Mouse (Mus musculus) olfactory bulb, adult 2 months (tissue): ENCODE results near the gene Slc25a20.

ENCODE experiments used
- CTCF ChIP-seq: fragments of 200-500 bp; IDR thresholded peaks from 2 replicates; pipeline ENCODE4 v1.5.1; 2012; ENCODE audit warnings: low read depth, mild to moderate bottlenecking, low read length, moderate library complexity; ENCODE audit not compliant: insufficient read depth
- POLR2A ChIP-seq: fragments of 200-500 bp; IDR thresholded peaks from 2 replicates; pipeline ENCODE4 v1.6.1; 2012; ENCODE audit warnings: mild to moderate bottlenecking, low read depth, low read length, moderate library complexity; ENCODE audit not compliant: insufficient read depth

GRCm38 (mm10) chr9:108689106-108689505, 27.2 kb downstream of the Slc25a20 start, which contains the start of gene Prkar2a:
- TF ChIP-seq CTCF (no peak), POLR2A (no peak)
